Mouse (Mus musculus) naive thymus-derived CD4-positive, alpha-beta T cell, adult 5 months (primary cell): Measurements from ENCODE around the gene Ubap2. TPM values are rescaled to one million over a fixed set of nuclear protein-coding genes. Genes with fewer than 3 reads are reported as not detected.

Source experiments
- polyA plus RNA-seq: library from polyadenylated mRNA; unstranded; fragments of 100-300 nt; shearing (Covaris generic); gene quantifications from one replicate; pipeline ENCODE4 v1.2.1, GENCODE M21; 2017

The Ubap2 gene
- 84.1 TPM for polyA plus RNA-seq

GRCm38 (mm10) chr4:41274980-41275850, at the start of gene Ubap2:
TSS of gene Ubap2 (minus strand) at chr4:41275144.

DNA sequence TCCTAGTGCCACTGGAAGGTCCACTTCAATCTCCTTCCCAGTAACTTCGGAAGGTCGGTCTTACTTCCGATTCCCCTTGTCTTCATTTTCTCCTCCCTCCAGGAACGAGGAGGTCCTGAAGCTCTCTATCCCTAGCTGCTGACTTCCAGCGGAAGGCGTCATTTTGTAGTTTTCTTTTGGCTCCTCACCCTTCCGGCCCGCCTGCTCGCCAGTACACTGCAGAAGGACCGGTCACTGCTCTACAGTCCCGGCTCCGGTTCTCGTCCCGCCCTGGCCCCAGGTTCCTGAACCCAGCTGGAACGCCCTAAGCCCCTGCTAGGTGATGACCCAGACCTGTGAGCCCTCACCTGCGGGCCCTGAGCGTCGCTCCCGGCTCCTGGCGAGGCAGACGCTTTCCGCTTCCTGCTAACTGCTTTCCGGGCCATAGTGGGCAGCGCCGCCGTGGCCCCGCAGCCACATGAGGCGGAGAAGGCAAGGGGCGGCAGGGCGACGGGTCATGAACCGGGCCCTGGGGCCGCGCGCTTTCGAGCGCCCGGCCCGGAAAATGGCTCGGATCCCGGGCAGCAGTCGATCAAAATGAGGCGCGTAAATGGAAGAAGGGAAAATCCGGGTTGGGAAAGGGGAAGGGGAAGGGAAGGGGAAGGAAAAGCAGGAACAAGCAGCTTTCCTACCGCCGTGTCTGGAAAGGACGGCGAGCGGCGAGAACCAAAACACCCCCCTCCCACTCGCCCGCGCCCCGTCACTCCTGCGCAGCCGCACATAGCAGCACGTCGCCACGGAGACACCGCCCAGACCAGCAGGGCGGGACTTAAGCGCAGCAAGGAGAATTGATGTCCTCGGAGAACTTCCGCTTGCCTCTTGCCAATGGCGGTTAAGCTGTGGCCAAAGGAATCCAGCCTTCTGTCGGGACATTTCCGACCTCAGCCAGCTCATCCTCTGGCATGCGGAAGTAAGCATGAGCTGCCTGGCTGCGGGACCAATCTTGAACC, 39.5 kb upstream of the Ubap2 start, which contains the start of gene Dcaf12:
Dcaf12 (minus strand) TSS at position 749 of the 989 bp plus-strand sequence.

Other genes with a start within 250 kb of the Ubap2 start
- gene Aqp7, start 227.0 kb downstream of the Ubap2 start, polyA plus RNA-seq: not detected
- gene Aqp3, start 177.0 kb downstream of the Ubap2 start, polyA plus RNA-seq: 12.3 TPM
- 47.8 TPM for gene Nol6, start 150.7 kb downstream of the Ubap2 start, polyA plus RNA-seq
- 131 TPM for gene Ube2r2, start 139.4 kb downstream of the Ubap2 start, polyA plus RNA-seq
- gene Dcaf12, start 39.7 kb upstream of the Ubap2 start, polyA plus RNA-seq: 63.3 TPM
- 113 TPM for gene Ubap1, start 73.9 kb upstream of the Ubap2 start, polyA plus RNA-seq
- 0.78 TPM for gene Kif24, start 189.7 kb upstream of the Ubap2 start, polyA plus RNA-seq
- 4.3 TPM for gene Nudt2, start 190.0 kb upstream of the Ubap2 start, polyA plus RNA-seq
- gene AI464131, start 227.9 kb upstream of the Ubap2 start, polyA plus RNA-seq: not detected
- not detected for gene 1110017D15Rik, start 242.2 kb upstream of the Ubap2 start, polyA plus RNA-seq